Mouse (Mus musculus): ENCODE measurements at regions not wholly inside any gene's neighbourhood (a gene's known extent, or its start where the extent isn't known, plus 50 kb on each side); places are given as distances from the start of the nearest gene placed in this dataset.

DNA sequence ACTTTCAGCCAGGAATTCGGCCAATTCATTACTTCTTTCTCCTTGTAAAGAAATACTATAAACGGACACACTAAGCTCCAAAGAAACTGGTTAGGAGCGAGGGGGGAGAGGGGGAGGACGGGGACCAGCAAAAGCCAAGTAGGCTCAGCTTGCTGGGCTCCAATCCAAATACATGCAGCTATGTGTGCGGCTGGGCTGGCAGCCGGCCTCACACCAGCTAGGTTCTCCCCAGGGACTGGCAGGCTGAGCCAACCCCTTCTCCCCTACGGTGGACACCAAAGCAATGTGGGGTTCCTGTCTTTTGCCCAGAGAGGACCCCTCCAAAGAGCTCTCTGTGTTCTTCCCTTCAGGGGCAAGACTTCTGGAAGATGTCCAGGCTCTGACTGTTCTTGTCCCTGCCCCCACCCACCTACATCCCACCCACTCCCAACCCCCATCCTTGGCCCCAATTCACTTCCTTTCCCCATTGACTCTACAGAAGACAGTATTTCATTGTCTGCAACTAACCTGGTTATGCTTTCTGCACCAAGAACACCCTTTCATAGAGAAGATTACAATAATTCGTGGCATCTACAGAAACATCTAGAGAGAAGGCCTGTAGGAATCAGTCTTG lies 77.4 kb upstream of the Fyn start:
- TF ChIP-seq CTCF (IDR thresholded peaks at IDR 0.05 in 2 of 3, conservative IDR thresholded peaks at IDR 0.05 in 1 of 3; ENCODE audit: control insufficient read depth in 1 of 3, insufficient read depth in 1 of 3, low read depth in 2 of 3, low read length in 3 of 3, poor library complexity in 1 of 3, severe bottlenecking in 1 of 3) = no peak
- TF ChIP-seq ELF1 (IDR thresholded peaks at IDR 0.05; ENCODE audit: low read depth, low read length) = no peak
- TF ChIP-seq E2F4 (IDR thresholded peaks at IDR 0.05; ENCODE audit: borderline replicate concordance, low read depth, low read length) = no peak
- TF ChIP-seq POLR2A (IDR thresholded peaks at IDR 0.05; ENCODE audit: control insufficient read depth in 1 of 2, insufficient read depth in 1 of 2, low read depth in 1 of 2, low read length in 2 of 2, poor library complexity in 1 of 2) = no peak
- no peak for TF ChIP-seq MAX (IDR thresholded peaks at IDR 0.05; ENCODE audit: low read length)
- no peak for TF ChIP-seq EP300 (IDR thresholded peaks at IDR 0.05; ENCODE audit: low read depth in 1 of 2, low read length in 2 of 2)
- TF ChIP-seq TAL1 (IDR thresholded peaks at IDR 0.05; ENCODE audit: low read length) = no peak
- TF ChIP-seq ZKSCAN1 (IDR thresholded peaks at IDR 0.05; ENCODE audit: low read depth, low read length) = no peak
- TF ChIP-seq MYB (IDR thresholded peaks at IDR 0.05; ENCODE audit: low read depth, low read length) = no peak
- TF ChIP-seq CHD2 (IDR thresholded peaks at IDR 0.05; ENCODE audit: low read length) = no peak
- TF ChIP-seq TCF12 (IDR thresholded peaks at IDR 0.05; ENCODE audit: low read depth, low read length) = no peak
- no peak for TF ChIP-seq POLR2AphosphoS5 (IDR thresholded peaks at IDR 0.05; ENCODE audit: borderline replicate concordance, low read depth, low read length)
- no peak for TF ChIP-seq JUND (IDR thresholded peaks at IDR 0.05; ENCODE audit: low read depth, low read length)
- no peak for TF ChIP-seq KAT2A (conservative IDR thresholded peaks at IDR 0.05; ENCODE audit: low read depth, low read length)

Measured in MEL (cell line).